Mouse (Mus musculus): ENCODE measurements around the gene Chrnb2. TPM values are rescaled to one million over a fixed set of nuclear protein-coding genes. Genes with fewer than 3 reads are reported as not detected.

Chrnb2 gene
- polyA plus RNA-seq, 1 experiment from 2014 or later: 0.50 TPM

GRCm38 (mm10) chr3:89714359-89715206, 49.8 kb downstream of the Chrnb2 start, which contains the start of gene Adar:
TSS of gene Adar (plus strand) at chr3:89715022.
- Histone ChIP-seq H3K4me1 (ENCODE audit: control insufficient read depth, insufficient read depth, low read length) (peaks cover 6% of the 10 kb centered on the region; the same call in 1 of the 2 replicates), H3K27me3 (ENCODE audit: control insufficient read depth, insufficient read depth, low read length) (no peaks in the 10 kb centered on the region; the same call in 1 of the 2 replicates), H3K9me3 (ENCODE audit: control insufficient read depth, low read length) (no peaks in the 10 kb centered on the region), H3K27ac (ENCODE audit: low read depth, low read length) (peak within 1 kb of the TSS; percentile 18; the same call in 1 of the 2 replicates), H3K4me3 (ENCODE audit: low read length) (peak within 1 kb of the TSS; percentile 95), H3K36me3 (ENCODE audit: control insufficient read depth, insufficient read depth, low read length) (no peaks in the 10 kb centered on the region), H3K4me2 (replicated peaks; ENCODE audit: low read depth, low read length) (peak within 1 kb of the TSS; percentile 92), H3K9ac (ENCODE audit: low read depth, low read length) (peak within 1 kb of the TSS; percentile 90)
- 8% methylated on average over 27 of the region's 28 CpGs for WGBS
- peak; percentile 84 for ATAC-seq (ENCODE audit: low FRiP score, low TSS enrichment)

GRCm38 (mm10) chr3:89704064-89704463, 60.4 kb downstream of the Chrnb2 start:
- no peaks in the 10 kb centered on the region for H3K4me1 ChIP-seq (ENCODE audit: control insufficient read depth, insufficient read depth, low read length)
- WGBS: 85% methylated on average over 6 of the region's 6 CpGs
- H3K36me3 ChIP-seq (ENCODE audit: control insufficient read depth, insufficient read depth, low read length): no peaks in the 10 kb centered on the region
- no peak overlapping the region for H3K27ac ChIP-seq (ENCODE audit: low read depth, low read length)
- no peak overlapping the region for H3K4me2 ChIP-seq (replicated peaks; ENCODE audit: low read depth, low read length)
- no peak overlapping the region for H3K9ac ChIP-seq (ENCODE audit: low read depth, low read length)
- no peaks in the 10 kb centered on the region for H3K27me3 ChIP-seq (ENCODE audit: control insufficient read depth, insufficient read depth, low read length)
- ATAC-seq (ENCODE audit: low FRiP score, low TSS enrichment): no peak
- H3K9me3 ChIP-seq (ENCODE audit: control insufficient read depth, low read length): no peaks in the 10 kb centered on the region
- no peak overlapping the region for H3K4me3 ChIP-seq (ENCODE audit: low read length)

GRCm38 (mm10) chr3:89703596-89703995, 60.8 kb downstream of the Chrnb2 start:
- H3K4me2 ChIP-seq (replicated peaks; ENCODE audit: low read depth, low read length): no peak overlapping the region
- no peaks in the 10 kb centered on the region for H3K36me3 ChIP-seq (ENCODE audit: control insufficient read depth, insufficient read depth, low read length)
- H3K9me3 ChIP-seq (ENCODE audit: control insufficient read depth, low read length): no peaks in the 10 kb centered on the region
- no peaks in the 10 kb centered on the region for H3K27me3 ChIP-seq (ENCODE audit: control insufficient read depth, insufficient read depth, low read length)
- no peak overlapping the region for H3K9ac ChIP-seq (ENCODE audit: low read depth, low read length)
- H3K27ac ChIP-seq (ENCODE audit: low read depth, low read length): no peak overlapping the region
- no peak for ATAC-seq (ENCODE audit: low FRiP score, low TSS enrichment)
- no peak overlapping the region for H3K4me3 ChIP-seq (ENCODE audit: low read length)
- 26% methylated on average over 3 of the region's 3 CpGs for WGBS
- H3K4me1 ChIP-seq (ENCODE audit: control insufficient read depth, insufficient read depth, low read length): no peaks in the 10 kb centered on the region

GRCm38 (mm10) chr3:89700461-89700860, 64.0 kb downstream of the Chrnb2 start:
- Histone ChIP-seq H3K36me3 (ENCODE audit: control insufficient read depth, insufficient read depth, low read length) (no peaks in the 10 kb centered on the region), H3K4me3 (ENCODE audit: low read length) (no peak overlapping the region), H3K27ac (ENCODE audit: low read depth, low read length) (no peak overlapping the region), H3K9me3 (ENCODE audit: control insufficient read depth, low read length) (no peaks in the 10 kb centered on the region), H3K9ac (ENCODE audit: low read depth, low read length) (no peak overlapping the region), H3K27me3 (ENCODE audit: control insufficient read depth, insufficient read depth, low read length) (no peaks in the 10 kb centered on the region), H3K4me1 (ENCODE audit: control insufficient read depth, insufficient read depth, low read length) (no peaks in the 10 kb centered on the region), H3K4me2 (replicated peaks; ENCODE audit: low read depth, low read length) (no peak overlapping the region)
- ATAC-seq (ENCODE audit: low FRiP score, low TSS enrichment): no peak
- 85% methylated on average over 11 of the region's 11 CpGs for WGBS

GRCm38 (mm10) chr3:89698958-89699357, 65.5 kb downstream of the Chrnb2 start:
- WGBS: 90% methylated on average over 1 of the region's 1 CpGs

More at GRCm38 (mm10) chr3:89698958-89699357, 65.5 kb downstream of the Chrnb2 start:
- no peak overlapping the region for H3K4me2 ChIP-seq (replicated peaks; ENCODE audit: low read depth, low read length)
- H3K27ac ChIP-seq (ENCODE audit: low read depth, low read length): no peak overlapping the region
- no peak for ATAC-seq (ENCODE audit: low FRiP score, low TSS enrichment)
- H3K4me3 ChIP-seq (ENCODE audit: low read length): no peak overlapping the region
- no peak overlapping the region for H3K9ac ChIP-seq (ENCODE audit: low read depth, low read length)
- H3K9me3 ChIP-seq (ENCODE audit: control insufficient read depth, low read length): no peaks in the 10 kb centered on the region
- no peaks in the 10 kb centered on the region for H3K27me3 ChIP-seq (ENCODE audit: control insufficient read depth, insufficient read depth, low read length)
- H3K4me1 ChIP-seq (ENCODE audit: control insufficient read depth, insufficient read depth, low read length): no peaks in the 10 kb centered on the region
- H3K36me3 ChIP-seq (ENCODE audit: control insufficient read depth, insufficient read depth, low read length): no peaks in the 10 kb centered on the region

Other genes with a start within 250 kb of the Chrnb2 start
- 1.4 and 2.1 TPM in 2 replicates for gene Kcnn3, start 244.5 kb downstream of the Chrnb2 start, polyA plus RNA-seq (2014; fragmentation: Nextera tagmentation; extraction: Ambion mirVana)
- 7.2 and 15.0 TPM in 2 replicates for gene Adar, start 49.6 kb downstream of the Chrnb2 start, polyA plus RNA-seq (2014; fragmentation: Nextera tagmentation; extraction: Ambion mirVana)
- gene Ube2q1, start 9.0 kb upstream of the Chrnb2 start, polyA plus RNA-seq (2014; fragmentation: Nextera tagmentation; extraction: Ambion mirVana): 22.1 and 22.5 TPM in 2 replicates
- 5.4 and 8.2 TPM in 2 replicates for gene She, start 66.7 kb upstream of the Chrnb2 start, polyA plus RNA-seq (2014; fragmentation: Nextera tagmentation; extraction: Ambion mirVana)
- 0.55 and 1.1 TPM in 2 replicates for gene Il6ra, start 148.6 kb upstream of the Chrnb2 start, polyA plus RNA-seq (2014; fragmentation: Nextera tagmentation; extraction: Ambion mirVana)
- gene Atp8b2, start 198.9 kb upstream of the Chrnb2 start, polyA plus RNA-seq (2014; fragmentation: Nextera tagmentation; extraction: Ambion mirVana): 8.4 and 17.3 TPM in 2 replicates
- 166 and 188 TPM in 2 replicates for gene Hax1, start 234.1 kb upstream of the Chrnb2 start, polyA plus RNA-seq (2014; fragmentation: Nextera tagmentation; extraction: Ambion mirVana)